Mouse (Mus musculus) brain, adult 2 months (tissue): ENCODE measurements at regions not wholly inside any gene's neighbourhood (a gene's known extent, or its start where the extent isn't known, plus 50 kb on each side); places are given as distances from the start of the nearest gene placed in this dataset.
"Not testable (repeated sequence)": the region's sequence is repeated elsewhere in the genome, so short reads cannot be mapped to it uniquely, and the experiment has no call there.

Experiments used
- DNase-seq: peaks from one replicate; pipeline ENCODE4 v3.0.0; 2011; ENCODE audit warnings: low read depth, low spot score

DNA sequence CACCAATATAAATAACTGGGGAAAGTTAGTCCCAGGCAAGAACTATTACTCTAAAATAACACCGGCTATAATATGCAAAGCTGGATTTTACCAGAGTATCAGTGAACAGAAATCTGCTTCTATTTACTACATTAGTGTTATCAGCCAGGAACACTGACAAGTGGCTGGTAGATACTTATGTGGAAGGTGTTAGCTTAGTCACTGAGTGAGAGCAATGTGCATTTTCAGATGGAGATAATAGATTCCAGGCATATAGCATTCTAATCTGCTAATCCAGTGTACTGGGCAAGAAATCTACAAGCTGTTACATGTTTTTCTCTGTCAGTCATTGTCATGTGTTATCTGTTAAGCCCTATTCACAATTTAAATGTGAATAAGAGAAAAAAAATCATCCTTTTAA, 1054.6 kb upstream of the Rag2 start:
- not testable (repeated sequence) for DNase-seq

DNA sequence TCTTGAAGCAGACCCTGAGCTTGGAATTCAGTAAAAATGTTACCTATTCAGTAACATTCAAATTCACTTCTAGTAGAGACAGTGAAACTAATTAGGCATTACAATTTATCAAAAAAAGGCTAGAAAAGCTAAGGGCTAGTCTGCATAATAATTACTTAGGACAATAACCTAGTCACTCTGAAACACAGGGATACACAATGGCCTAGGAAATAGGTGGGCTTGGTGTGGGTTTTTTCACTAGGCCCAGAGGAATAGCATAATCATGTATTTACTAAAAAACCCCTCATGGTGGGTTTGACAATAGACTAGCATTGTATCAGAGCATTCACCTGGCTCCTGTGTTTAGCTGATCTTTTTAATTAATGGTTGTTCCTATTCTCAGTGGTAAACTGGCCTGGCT, 1033.9 kb upstream of the Rag2 start:
- not testable (repeated sequence) for DNase-seq

DNA sequence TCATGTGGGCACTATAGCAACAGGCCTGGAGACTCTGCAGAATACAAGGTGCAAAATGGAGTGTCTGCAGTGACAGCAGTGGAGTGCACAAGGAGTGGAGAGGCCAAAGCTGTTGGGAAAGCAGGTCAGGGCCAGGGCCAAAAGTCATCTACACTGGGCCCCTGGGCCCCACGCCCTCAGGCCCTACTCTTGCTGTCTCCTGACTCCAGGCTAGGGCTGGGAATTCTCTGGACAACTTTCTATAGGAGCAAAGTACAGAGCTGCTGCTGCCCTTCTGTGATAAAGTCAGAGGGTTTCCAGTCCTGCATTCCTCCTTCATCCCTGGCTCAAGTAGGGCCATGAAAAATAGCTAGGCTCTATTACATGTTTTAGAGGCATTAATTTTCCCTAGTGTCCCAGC, 998.3 kb upstream of the Rag2 start:
- DNase-seq = not testable (repeated sequence)

DNA sequence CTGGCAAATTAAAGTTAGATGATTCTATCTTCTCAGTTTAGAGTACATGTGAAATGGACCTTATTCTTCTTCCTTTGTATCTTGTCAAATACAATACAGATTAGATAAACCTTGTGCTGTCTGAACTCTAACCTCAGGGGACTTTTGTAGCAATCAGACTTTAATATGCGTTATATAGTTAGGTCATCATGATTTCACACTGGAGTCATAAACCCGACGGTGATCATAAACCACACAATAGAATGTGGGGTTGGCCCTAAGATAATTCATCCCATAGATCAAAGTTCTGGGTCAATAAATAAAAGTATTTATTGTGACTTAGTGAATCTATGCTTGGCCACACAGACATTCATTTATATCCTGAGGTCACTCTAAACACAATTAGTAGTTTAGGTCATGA, 971.8 kb upstream of the Rag2 start:
- not testable (repeated sequence) for DNase-seq

DNA sequence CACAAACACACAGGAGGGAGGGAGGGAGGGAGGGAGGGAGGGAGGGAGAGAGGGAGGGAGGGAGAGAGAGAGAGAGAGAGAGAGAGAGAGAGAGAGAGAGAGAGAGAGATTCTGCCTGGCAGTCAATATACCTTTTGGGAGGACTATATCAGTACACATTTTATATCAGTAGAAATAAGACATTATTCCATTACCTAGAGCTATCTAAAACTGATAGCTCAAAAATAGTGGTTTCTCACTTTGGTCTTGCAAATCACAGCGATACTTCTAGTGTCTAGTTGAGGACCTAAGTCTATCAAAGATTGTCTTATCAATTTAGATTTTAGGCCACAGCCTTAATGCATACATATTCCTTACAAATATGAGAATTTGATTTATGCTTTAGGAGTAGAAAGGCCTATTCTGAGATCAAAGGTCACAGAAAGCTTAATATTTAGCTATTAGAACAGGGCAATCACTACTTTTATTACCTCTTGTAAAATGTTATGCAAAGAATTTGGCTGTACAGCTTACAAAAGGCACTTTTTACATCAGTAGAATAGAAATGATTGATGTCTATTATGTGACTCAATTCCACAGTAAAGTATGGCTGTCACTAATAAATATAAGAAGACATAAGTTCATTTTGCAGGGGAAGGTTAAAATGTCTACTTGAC, 953.0 kb upstream of the Rag2 start:
- DNase-seq = not testable (repeated sequence)

DNA sequence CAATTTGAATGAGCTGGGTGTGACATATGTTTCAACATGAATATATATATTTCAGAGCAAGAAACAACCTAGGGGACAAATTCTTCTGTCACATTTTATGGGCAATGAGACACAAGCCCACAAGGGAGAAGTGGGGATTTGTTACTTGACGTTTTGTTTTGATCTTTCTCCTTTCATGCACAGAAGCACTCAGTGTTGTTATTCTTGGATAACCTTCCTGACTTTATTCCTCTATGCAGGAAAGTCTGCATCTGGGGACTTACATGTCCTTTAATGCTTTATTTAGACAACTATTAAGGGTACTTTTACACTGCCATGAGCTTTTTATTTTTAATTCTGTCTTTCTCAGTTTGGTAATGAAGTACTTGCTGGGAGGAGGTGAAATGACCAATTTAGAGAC, 916.1 kb upstream of the Rag2 start:
- DNase-seq = not testable (repeated sequence)

DNA sequence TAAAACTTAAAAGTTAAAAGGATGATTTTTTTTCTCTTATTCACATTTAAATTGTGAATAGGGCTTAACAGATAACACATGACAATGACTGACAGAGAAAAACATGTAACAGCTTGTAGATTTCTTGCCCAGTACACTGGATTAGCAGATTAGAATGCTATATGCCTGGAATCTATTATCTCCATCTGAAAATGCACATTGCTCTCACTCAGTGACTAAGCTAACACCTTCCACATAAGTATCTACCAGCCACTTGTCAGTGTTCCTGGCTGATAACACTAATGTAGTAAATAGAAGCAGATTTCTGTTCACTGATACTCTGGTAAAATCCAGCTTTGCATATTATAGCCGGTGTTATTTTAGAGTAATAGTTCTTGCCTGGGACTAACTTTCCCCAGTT, 881.2 kb upstream of the Rag2 start:
- not testable (repeated sequence) for DNase-seq

DNA sequence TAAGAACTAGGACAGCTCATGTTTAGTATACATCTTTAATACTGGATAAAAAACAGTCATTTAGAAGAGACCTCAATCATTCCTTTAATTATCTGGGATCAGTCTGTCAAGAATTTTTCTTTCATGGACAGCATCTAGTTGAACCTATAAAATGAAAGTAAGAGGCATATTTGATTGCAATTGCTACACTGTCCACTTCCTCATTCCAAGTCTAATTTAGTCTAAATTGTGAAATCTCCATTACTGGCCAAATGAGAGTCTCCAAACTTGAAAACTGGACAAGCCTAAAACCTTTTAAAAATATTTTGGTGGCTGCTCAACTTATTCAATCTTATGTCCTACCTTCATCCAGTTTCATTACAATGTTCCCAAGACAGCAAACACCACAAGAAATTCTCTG, 869.5 kb upstream of the Rag2 start:
- not testable (repeated sequence) for DNase-seq

DNA sequence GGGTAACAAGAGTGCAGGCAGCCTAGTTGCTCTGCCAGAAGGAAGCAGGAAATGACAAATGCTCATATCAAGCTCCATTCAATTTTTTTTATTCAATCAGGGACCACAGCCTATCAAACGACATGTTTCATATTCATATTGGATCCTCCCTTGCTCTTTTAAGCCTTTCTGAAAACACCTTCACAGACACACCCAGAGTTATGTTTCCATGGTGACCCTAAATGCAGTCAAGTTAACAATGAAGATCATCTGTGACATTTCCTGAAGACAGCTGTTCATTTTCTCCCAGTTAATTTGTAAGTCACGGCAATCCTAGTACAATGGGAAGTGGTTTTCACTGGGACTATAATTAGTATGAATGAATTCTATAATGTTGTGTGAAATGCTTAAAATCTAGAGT, 839.1 kb upstream of the Rag2 start:
- DNase-seq = peak; percentile 5

DNA sequence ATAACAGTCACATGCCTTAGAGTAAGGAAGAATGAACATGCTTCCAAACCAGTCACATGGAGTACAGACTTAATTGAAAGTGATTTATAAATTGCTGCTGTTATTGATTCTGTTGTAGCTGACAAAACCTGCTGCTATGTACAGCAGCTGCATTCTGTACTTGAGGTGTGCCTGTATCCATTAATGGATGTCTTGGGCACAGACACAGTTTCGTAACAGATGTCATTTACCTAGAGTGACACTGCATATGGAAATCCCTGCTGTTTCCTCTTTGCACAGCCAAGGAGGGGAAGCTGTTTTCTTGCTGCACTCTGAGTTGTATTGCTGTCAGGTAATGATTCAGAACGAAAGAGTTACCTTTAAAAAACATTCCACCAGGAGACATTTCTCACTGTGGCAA, 828.9 kb upstream of the Rag2 start:
- peak; percentile 20 for DNase-seq

DNA sequence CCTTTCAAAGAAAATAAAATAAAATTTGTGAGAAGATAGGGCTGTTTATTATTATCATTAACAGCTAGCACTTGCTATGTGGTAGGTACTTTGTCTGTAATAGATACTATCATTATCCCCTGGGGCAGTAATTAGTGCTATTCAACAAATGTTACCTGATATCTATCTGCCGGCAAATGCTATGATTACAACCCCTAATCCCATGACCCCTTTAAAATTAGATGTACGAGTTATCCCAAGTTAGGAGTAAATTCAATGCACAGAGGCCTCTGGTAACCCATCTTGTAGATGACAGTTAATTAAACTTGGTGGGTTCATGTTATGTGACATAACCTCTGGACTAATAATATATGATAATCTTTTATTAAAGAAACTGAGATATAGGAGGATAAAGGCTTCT, 827.7 kb upstream of the Rag2 start:
- DNase-seq = no peak

DNA sequence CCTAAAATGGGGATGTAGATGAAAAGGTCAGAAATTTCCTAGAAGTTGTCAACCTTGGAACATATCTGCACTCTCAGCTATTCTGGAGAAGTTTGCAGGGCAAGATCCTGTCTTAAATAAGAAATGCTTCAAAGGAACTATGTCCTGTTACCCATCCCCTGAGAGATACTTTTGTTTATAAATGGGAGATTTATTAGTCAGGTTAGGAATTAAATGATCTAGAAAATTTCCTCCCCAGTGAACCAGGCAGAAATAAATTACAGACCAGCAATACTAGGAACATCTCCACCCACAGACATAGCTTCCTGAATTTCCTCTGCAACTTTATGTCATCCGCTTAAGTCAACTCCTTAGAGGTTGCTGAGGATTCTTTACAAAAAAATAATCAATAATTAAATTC, 827.0 kb upstream of the Rag2 start:
- no peak for DNase-seq

DNA sequence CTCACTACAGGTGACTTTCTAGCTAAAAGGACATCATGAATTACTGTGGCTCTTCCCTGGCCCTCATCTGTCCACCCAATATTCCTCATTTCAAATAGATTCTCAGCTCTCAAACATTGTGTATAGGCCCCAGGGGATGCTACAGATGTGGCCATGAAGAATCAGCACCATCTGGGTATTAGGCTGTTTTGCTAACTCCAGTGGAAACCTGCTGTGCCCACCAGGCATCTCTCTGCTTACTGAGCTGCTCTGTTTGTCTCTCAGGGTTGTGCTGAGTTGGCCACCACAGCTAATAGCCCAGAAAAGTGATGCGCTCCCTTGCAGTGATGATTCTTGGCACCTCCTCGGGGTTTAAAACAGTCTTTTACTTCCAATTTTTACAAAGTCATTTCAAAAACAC, 812.0 kb upstream of the Rag2 start:
- peak; percentile 2 for DNase-seq

DNA sequence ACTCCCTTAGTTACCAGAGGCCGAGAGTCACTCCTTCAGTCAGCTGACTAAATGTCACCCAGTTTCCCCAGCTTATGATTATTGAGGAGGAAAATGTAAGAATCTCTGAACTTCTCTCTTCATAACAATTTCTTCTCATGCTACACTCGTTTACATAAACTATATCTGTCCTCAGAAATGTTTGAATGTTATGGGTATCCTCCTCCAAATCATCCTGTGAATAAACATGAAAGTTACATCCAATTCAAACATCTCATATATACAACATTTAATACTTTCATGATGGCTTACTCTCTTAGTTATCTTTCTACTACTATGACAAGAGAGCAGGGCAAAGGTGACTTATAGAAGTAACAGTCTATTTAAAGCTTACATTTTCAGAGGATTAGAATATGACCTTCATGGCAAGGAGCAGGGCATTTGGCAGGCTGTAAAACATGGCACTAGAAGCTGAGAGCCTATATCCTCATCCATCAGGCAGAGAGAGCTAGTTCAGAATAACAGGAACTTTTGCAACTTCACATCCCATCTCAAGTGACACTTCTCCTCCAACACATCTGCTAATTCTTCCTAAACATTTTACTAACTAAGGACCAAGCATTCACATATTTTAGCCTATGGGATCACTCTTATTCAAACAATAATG, 809.8 kb upstream of the Rag2 start:
- no peak for DNase-seq

DNA sequence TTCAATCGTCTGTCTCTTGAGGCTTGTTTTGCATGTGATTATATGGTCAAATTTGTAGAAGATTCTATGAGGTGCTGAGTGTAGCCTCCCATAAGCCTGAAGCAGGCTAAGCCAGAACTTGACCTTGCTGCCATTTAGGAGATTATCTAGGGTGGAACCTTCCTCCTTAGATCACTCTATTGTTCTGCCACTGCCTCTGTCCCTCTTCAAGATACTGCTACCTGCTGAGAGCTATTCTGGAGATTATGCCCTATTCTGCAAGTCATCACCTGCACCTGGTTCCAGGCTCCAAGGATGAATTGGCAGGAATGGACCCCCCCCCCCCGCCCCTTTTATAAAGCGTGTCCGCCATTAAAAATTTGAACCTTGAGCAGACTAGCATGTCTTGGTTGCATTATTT, 790.5 kb upstream of the Rag2 start:
- no peak for DNase-seq

DNA sequence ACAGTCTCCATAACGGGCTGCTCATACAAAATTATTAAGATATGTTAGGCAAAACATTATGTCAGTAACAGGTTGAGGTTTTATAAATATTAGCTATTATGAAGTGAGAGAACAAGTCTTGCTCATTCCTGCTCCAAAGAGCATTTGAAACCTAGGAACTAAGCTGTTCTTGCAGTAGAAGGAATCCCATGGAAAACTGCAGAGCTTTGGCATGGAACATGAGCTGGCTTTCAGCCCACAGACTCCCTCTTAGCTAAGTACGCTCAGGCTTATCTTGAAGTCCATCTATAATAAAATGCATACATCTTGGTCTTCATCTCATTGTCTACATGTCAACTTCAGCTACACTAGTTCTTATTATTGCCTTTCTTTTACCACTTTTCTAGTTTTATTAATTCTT, 766.7 kb upstream of the Rag2 start:
- peak; percentile 14 for DNase-seq

DNA sequence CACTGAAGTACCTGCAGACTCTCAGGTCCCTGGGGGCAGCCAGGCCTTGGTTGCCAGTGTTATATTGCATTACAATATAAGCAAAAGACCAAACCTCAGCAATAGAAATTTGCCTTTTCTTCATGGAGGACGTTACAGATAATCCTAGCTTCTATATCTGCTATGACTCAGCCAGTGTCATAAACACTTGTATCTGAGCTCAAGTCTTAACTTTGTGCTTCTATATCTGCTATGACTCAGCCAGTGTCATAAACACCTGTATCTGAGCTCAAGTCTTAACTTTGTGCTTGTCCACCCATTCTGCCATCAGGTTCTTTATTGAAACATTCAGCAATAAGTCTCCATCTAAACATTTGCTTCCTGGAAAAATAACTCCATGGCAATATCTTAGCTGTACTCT, 759.0 kb upstream of the Rag2 start:
- DNase-seq = no peak
